Mouse (Mus musculus) megakaryocyte, embryonic 14.5 days (primary cell): ENCODE measurements at regions not wholly inside any gene's neighbourhood (a gene's known extent, or its start where the extent isn't known, plus 50 kb on each side); places are given as distances from the start of the nearest gene placed in this dataset.

Experiments
- FLI1 ChIP-seq: IDR thresholded peaks from 2 replicates; pipeline ENCODE4 v1.6.1; 2012; ENCODE audit warnings: low read length, inconsistent platforms, mixed read lengths
- GATA1 ChIP-seq: IDR thresholded peaks from 3 replicates; pipeline ENCODE4 v1.6.1; 2012; ENCODE audit warnings: mixed read lengths, low read length, inconsistent platforms, borderline replicate concordance

DNA sequence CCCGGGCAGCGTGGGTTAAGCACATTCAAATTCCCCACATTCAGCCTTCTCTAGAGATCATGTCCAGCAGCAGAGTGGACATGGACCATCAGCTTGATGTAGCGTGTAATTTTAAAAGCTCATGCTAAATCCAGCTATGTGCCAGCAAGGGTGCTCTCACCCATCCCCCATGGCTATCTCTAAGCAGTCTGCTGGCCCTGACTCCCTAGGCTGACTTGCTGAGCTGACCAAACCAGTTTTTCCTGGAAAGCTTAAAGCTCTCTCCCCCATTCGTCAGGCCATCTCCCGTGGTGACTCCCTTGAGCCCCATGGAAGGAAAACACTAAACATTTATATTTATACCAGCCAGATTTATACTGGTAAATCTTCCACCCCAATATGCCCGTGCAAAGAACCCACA is 625.3 kb downstream of the Dach1 start:
- TF ChIP-seq GATA1 (no peak), FLI1 (no peak)
